Mouse (Mus musculus) kidney, adult 2 months (tissue): Measurements from ENCODE around the gene Ddx11.

Experiments
- CTCF ChIP-seq: fragments of 200-500 bp; conservative IDR thresholded peaks from 2 replicates; pipeline ENCODE4 v1.5.1; 2011; ENCODE audit warnings: low read depth, mild to moderate bottlenecking, control low read depth, low read length, moderate library complexity, mixed read lengths; ENCODE audit not compliant: insufficient read depth, insufficient read length
- POLR2A ChIP-seq: fragments of 200-500 bp; IDR thresholded peaks from one replicate; pipeline ENCODE4 v1.6.1; 2011; ENCODE audit warnings: low read depth, low read length, control low read depth

GRCm38 (mm10) chr17:66084486-66084885, 38.8 kb upstream of the Ddx11 start:
- TF ChIP-seq CTCF (no peak), POLR2A (no peak)
